Mouse (Mus musculus) cerebellum, adult 2 months (tissue): ENCODE results near the gene Adamtsl4. TPM values are rescaled to one million over a fixed set of nuclear protein-coding genes. Genes with fewer than 3 reads are reported as not detected.

Experiments used
- DNase-seq, 2 experiments: peaks; one replicate each; pipeline ENCODE4 v3.0.0; 2021
- H3K27ac ChIP-seq: fragments of 200-500 bp; 2 replicates; pipeline ENCODE4 v1.5.1; 2012; ENCODE audit warnings: low read length, control low read depth, inconsistent platforms; ENCODE audit not compliant: insufficient read depth
- H3K27me3 ChIP-seq: fragments of 200-500 bp; 2 replicates; pipeline ENCODE4 v1.6.1; 2012; ENCODE audit warnings: inconsistent platforms, mild to moderate bottlenecking, low read length, moderate library complexity; ENCODE audit not compliant: control insufficient read depth, insufficient read depth
- H3K4me1 ChIP-seq: fragments of 200-500 bp; 2 replicates; pipeline ENCODE4 v1.6.1; 2011; ENCODE audit warnings: low read length; ENCODE audit not compliant: control insufficient read depth, insufficient read depth
- H3K4me3 ChIP-seq: fragments of 200-500 bp; replicated peaks from 2 replicates; pipeline ENCODE3; 2011; ENCODE audit warnings: mild to moderate bottlenecking, low read depth, low read length, control low read depth; ENCODE audit not compliant: insufficient read depth
- CTCF ChIP-seq: fragments of 200-500 bp; IDR thresholded peaks from 2 replicates; pipeline ENCODE4 v1.5.1; 2011; ENCODE audit warnings: low read depth, mild to moderate bottlenecking, control low read depth, low read length, moderate library complexity, borderline replicate concordance; ENCODE audit not compliant: insufficient read depth
- POLR2A ChIP-seq: fragments of 200-500 bp; IDR thresholded peaks from 2 replicates; pipeline ENCODE4 v1.6.1; 2011; ENCODE audit warnings: low read length, control low read depth, borderline replicate concordance; ENCODE audit not compliant: insufficient read depth
- WGBS: fragments of 180-500 bp; shearing (Covaris S2); methylation state at CpG from one replicate; pipeline ENCODE4 v1.1.7; 2018; 5-methylcytosine and 5-hydroxymethylcytosine counted together
- polyA plus RNA-seq: library from polyadenylated mRNA; depleted of rRNA; stranded (reverse); fragments of >200 nt; gene quantifications from 2 replicates; pipeline ENCODE4 v1.2.3, GENCODE M21; 2012

Gene Adamtsl4
- polyA plus RNA-seq, 1 experiment: 15.9 TPM

DNA sequence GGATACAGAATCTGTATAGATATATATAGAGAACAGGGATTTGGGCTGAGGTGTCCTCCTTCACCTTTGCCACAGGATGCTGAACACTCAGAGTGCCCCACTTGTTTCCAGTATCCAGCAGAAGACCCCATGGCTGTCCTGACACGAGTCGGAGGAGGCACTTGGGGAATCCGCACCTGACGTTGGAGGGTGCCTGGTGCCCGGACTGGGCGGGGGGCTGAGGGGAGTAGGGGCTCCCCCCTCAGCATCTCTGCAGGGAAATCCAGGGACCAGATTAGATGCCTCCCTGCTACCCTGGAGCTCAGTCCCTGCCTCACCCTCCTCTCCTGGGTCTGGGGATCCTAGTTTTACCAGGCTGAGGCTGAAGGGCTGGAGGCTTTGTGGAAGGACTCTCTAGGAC is 7.0 kb downstream of the Adamtsl4 start:
- Histone ChIP-seq H3K27ac (no peak overlapping the region), H3K27me3 (no peaks in the 10 kb centered on the region), H3K4me1 (peaks cover under 1% of the 10 kb centered on the region; the same call in 1 of the 2 replicates), H3K4me3 (no peak overlapping the region)
- 85% methylated on average over 6 of the region's 6 CpGs for whole genome bisulfite sequencing
- no peak for DNase-seq
- no peak for TF ChIP-seq POLR2A
- TF ChIP-seq CTCF: no peak

GRCm38 (mm10) chr3:95679551-95679950 is 8.2 kb downstream of the Adamtsl4 start:
- no peak for DNase-seq
- Histone ChIP-seq H3K27me3 (no peaks in the 10 kb centered on the region), H3K4me1 (peaks cover 4% of the 10 kb centered on the region; the same call in 1 of the 2 replicates), H3K4me3 (no peak overlapping the region), H3K27ac (no peak overlapping the region)
- 93% methylated on average over 8 of the region's 8 CpGs for WGBS
- TF ChIP-seq POLR2A (no peak), CTCF (no peak)

- no peak for DNase-seq
- Histone ChIP-seq H3K27ac (peak overlapping the region; percentile 33; the same call in 1 of the 2 replicates), H3K27me3 (no peaks in the 10 kb centered on the region), H3K4me3 (no peak overlapping the region), H3K4me1 (peaks cover 11% of the 10 kb centered on the region)
- WGBS: 83% methylated on average over 19 of the region's 19 CpGs
- TF ChIP-seq POLR2A (no peak), CTCF (no peak)
Observed at GRCm38 (mm10) chr3:95677420-95678090, 10.2 kb downstream of the Adamtsl4 start.

DNA sequence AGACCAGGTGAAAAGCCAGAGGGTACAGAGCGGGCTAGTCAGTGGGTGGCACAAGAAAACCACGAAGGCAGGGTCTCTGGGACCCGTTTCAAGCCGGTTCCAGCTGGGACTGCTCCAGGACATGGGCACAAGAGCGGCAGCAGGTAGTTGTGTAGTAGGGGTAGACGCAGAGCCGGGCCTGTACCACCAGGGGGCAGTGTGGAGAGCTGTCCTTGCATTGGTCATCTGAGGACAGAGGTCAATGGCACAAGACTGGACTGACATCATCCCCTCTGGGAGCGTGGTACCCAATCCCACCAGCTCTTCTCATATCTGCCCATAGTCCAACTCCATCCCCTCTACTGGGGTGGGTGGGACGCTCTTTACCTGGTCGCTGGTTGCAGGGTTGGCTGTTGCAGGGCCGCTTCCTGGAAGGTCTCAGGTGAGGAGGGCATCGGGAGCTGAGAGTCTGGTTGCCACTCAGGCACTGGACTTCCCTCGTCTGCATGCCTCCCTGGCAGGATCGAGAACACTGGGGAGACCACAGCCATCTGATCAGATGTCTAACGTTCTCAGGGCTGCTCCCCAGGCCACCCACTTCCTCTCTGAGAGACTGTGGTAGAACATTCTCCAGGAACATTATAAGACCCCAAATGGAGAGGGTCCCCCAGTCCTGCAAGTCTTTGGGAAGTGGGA is 10.8 kb downstream of the Adamtsl4 start:
- H3K27me3 ChIP-seq: no peaks in the 10 kb centered on the region
- peaks cover 15% of the 10 kb centered on the region for H3K4me1 ChIP-seq
- no peak overlapping the region for H3K4me3 ChIP-seq
- TF ChIP-seq POLR2A (no peak), CTCF (peak; percentile 72)
- H3K27ac ChIP-seq: no peak overlapping the region
- WGBS: 58% methylated on average over 15 of the region's 15 CpGs
- peak; percentile 48 to 62 for DNase-seq

- H3K27ac ChIP-seq: peak overlapping the region; percentile 23
- whole genome bisulfite sequencing: 45% methylated on average over 8 of the region's 8 CpGs
- H3K4me1 ChIP-seq: peaks cover 15% of the 10 kb centered on the region
- H3K4me3 ChIP-seq: no peak overlapping the region
- TF ChIP-seq CTCF (peak; percentile 70), POLR2A (no peak)
- no peaks in the 10 kb centered on the region for H3K27me3 ChIP-seq
- DNase-seq: peak; percentile 59 to 73
Observed at GRCm38 (mm10) chr3:95675301-95676092, 12.2 kb downstream of the Adamtsl4 start.

GRCm38 (mm10) chr3:95674812-95675211 is 12.9 kb downstream of the Adamtsl4 start:
- whole genome bisulfite sequencing: 37% methylated on average over 6 of the region's 6 CpGs
- TF ChIP-seq POLR2A (no peak), CTCF (no peak)
- peaks cover 15% of the 10 kb centered on the region for H3K4me1 ChIP-seq
- no peak overlapping the region for H3K4me3 ChIP-seq
- peak overlapping the region; percentile 23; the same call in 1 of the 2 replicates for H3K27ac ChIP-seq
- DNase-seq: no peak
- H3K27me3 ChIP-seq: no peaks in the 10 kb centered on the region

DNA sequence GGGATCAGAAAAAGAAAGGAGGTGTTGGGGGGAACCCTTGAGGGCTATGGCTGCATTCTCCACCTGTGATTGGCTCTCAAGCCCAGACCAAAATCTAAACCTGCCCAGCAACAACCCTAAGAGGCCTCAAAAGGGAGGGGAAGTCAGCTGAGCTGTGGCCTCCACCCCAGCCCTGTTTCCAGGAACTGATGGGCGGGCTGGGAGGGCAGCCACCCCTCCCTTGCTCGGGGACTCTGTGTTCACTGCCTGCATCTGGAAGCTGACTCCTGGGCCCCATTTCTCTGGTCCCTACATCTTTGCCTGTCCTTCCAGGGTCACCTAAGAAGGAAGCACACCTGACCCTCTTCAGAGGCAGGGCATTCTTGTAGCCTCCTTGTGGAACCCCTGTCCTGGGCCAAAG is 13.5 kb downstream of the Adamtsl4 start:
- peaks cover 15% of the 10 kb centered on the region for H3K4me1 ChIP-seq
- DNase-seq: no peak
- no peak overlapping the region for H3K27ac ChIP-seq
- TF ChIP-seq POLR2A (no peak), CTCF (no peak)
- whole genome bisulfite sequencing: 55% methylated on average over 2 of the region's 2 CpGs
- H3K27me3 ChIP-seq: no peaks in the 10 kb centered on the region
- H3K4me3 ChIP-seq: no peak overlapping the region

DNA sequence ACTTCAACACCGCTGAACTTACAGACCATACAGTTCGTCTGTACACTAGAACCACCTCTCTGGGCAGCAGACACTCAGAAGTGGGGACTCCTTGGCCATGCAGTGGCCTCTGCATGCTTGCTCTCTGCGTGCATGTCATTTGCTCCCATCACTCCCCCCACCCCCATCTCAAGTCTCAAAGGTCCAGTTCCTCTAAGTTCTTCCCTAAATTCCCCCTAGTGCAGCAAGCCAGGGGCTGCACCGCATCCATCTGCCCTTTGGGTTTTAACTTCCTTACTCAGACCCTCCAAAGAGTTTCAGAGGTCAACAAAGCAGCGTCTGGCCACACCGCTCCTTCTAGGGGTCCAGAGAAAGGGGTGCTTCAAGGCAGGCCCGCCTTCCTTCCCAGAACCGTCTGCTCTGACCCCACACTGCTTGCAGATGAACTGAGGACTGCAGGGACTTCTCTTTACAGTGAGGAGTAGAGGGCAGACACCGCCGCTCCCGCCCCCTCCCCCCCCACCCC is 14.0 kb downstream of the Adamtsl4 start:
- Histone ChIP-seq H3K4me3 (no peak overlapping the region), H3K27ac (no peak overlapping the region), H3K27me3 (no peaks in the 10 kb centered on the region), H3K4me1 (peaks cover 15% of the 10 kb centered on the region)
- TF ChIP-seq CTCF: no peak
- TF ChIP-seq POLR2A: no peak
- 52% methylated on average over 11 of the region's 11 CpGs for WGBS
- DNase-seq: no peak
